Mouse (Mus musculus) CD4-positive, CD25-positive, alpha-beta regulatory T cell, adult 2 months (primary cell): Measurements from ENCODE around the gene Trio.
A peak's percentile ranks its signal among the peaks of the same experiment; 100 is the strongest.

Source experiments
- DNase-seq: peaks from one replicate; pipeline ENCODE4 v3.0.0-alpha.2; 2012; ENCODE audit warnings: low read depth, low spot score

Trio gene

DNA sequence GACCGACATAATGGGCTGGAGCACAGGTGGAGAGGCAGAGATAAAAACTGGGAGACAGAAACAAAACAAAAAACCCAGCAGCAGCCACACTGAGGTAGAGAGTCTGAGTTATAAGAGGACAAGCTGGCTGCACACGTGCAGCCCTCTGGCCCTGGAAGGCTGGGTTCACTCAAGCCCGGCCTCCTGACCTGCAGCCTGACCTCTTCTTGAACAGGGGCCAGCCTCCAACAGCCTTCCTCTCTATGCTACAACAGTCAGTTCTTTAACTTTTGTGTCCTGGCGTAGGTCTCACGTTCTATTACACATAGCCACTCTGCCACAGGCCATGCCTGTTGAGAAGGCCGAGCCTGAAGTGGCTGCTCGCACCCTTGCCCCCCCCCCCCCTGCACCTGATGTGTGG, 147.8 kb downstream of the Trio start:
- DNase-seq = no peak

DNA sequence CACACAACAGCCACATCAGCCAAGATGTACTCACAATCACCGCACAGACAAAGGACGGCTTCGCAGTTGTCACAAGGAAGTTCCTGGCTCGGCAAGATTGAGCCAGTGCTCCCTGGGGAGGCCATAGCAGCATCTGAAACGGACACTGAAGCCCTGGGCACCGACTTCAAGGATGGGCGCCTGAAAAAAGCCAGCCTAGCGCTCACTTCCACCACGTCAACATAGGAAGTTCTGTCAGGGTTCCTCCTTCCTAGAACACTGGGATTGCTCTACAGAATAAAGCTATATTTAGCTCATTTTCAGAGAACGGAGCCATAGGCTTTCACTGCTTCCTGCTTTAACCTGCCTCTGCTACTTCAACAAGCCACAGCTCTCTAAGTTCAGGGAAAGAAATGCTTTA, 149.3 kb downstream of the Trio start:
- DNase-seq = no peak

DNA sequence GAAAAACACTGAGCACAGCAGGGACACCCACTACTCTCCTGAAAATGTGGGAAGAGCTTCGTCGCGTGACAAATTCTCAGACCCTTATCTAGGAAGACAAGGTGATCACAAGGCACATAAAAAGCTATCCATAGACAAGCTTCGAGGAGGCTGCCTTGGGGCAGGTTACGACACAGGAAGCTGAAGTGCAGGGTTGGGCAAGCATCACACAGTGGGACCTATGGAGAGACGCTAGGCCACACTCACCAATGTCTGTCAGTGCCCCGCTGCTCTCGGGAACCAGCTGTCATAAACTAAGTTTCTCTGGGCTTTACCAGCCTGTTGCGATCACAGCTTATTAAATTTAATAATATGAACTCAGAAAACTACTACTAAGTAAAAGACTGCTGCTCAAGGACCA, 149.9 kb downstream of the Trio start:
- no peak for DNase-seq

DNA sequence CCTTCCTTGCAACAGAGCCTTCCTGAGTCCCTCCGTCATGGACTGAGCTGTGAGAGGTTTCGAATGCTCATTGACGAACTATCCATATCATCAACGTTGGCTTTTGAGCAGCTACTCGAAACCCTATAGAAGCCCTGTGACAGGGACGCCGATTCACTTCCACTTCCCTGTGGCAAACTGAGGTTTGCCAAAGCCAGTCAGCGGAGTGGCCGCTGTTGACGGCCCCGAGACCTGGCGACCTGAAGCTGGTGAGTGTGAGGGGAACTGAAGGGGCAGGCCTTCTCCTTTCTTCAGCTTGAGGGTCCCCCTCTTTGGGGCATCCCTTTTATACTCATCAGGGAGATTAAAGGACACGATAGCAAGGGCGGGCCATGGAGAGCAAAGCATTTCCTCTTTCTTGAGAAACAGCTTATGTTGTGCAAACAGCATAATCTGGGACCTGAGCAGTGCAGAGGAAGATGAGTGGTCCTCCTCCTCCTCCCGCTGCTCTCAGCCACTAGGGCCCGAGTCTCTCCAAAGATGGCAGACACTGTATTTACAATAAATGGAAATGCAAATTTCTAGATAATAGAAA, 151.8 kb downstream of the Trio start:
- no peak for DNase-seq

DNA sequence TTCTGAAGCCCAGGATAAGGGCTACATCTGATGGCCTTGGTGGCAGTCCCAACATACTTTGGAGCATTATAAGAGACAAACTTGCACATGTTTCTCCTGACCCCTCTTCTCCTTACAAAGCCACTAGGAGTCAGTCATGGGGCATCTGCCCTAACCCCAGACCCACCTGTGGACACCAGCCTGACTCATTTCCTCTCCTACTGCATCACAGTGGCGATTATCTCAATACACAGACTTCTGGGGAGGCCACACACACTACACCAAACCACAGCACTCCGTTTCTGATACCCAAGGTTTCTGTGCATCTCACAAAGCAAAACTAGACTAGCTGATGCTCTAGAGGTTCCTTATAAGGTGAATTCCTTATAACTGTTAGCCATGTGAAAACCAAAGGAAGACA, 153.4 kb downstream of the Trio start:
- no peak for DNase-seq

DNA sequence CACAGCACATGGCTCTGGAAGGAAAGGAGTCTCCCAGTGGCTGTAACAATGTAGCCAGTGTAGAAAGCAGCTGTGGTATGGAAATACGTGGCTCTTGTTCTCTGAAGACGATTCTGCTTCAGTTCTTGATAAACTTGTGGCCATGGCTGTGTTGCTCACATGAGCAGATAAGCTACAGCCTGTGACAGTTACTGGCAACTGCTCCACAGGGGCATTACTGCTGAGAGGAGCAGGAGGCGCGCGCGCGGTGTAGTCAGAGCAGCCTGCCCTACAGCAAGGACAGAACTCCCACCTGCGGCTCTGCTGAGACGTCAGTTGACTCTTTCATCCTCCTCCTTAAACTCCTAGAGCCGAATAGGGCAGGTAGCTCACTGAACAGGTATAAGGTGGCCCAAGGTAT, 153.9 kb downstream of the Trio start:
- no peak for DNase-seq

DNA sequence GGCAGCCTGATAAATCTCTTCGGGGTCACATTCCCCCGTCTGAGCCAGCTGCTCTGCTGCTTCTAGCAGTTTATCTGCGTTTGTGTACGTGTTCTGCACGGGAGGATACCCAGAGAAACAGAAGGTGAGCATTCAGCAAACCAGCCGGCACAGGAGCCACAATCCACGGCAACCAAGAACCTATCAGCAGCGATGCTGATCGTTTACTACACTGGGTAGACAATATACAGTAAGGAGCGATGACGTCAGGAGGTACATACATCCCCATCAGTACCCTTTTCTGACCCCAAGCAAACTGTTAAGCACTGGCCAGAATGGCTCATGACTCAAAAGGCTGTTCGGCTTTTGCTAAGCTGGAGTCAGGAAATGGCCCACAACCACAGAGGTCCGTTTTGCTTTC, 154.4 kb downstream of the Trio start:
- no peak for DNase-seq

DNA sequence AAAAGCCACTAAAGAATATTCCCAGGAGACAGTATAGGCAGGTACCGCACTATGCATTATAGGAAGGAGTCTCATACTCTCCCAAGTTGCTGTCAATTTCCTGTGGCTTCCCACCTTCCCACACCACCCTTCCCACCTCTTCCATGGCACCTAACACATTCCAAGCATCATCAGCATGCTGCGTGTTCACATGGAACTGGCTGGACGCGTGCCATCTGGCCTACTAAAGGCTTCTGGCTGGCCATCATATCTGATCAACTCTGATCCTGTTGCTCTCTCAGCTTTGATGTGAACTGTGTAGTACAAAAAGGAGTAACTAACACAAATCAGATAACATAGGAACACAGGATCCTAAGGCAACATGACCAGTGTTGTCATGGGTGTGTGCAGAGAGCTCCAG, 156.6 kb downstream of the Trio start:
- no peak for DNase-seq

DNA sequence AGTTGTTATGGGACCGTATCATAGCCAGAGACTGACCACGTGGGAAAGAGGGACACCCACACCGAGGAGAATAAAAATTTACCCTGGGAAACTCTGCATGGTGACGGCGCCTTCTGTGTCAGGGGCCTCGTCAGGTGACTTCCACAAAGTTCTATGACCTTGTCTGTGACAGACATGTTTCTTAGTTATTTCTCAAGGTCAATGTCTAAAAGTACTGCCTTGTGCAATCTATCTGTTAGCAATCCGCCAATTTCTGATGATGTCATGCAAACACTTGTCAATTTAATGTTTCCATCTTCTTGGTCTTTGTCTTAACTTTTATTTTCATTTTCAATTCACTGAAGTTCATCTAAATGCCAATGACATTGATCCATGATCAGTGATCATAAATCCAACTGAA, 157.8 kb downstream of the Trio start:
- no peak for DNase-seq

DNA sequence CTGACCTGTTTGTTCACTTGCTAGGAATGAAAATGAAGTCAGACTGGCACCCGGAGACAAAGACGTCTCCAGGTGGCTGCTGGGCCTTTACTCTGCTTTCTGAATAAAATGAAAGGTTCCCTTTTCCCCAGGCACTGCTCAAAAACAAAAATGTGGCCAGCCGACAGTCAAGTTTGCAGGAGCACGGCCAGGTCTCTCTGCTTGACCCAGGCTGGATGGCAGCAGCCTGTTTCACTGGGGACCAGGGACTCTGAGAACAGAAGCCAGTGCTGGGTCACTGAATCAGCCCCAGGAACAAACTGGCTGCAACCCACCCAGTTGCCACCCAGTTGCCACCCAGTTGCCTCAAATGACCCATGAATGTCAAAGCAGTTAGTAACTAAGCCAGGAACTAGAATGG, 159.2 kb downstream of the Trio start:
- DNase-seq = no peak

DNA sequence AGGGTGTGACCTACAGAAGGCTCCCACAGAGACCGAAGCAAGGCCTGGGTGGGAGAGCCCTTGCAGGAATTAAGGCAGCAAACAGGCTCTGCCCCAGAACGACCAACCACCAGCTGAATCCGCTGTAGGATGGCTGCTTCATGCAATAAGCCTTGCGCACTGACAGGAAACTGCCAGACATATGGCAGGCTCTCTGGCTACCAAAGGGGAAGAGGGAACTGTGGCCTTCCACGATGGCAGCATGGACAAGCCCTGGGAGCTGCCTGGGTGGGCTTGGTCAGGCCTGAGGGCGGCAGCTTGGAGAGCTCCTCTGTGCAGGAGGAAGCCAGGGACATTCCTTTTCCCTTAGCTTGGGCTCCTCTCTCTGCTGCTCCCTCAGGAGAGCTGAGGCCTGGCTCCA, 159.6 kb downstream of the Trio start:
- no peak for DNase-seq

DNA sequence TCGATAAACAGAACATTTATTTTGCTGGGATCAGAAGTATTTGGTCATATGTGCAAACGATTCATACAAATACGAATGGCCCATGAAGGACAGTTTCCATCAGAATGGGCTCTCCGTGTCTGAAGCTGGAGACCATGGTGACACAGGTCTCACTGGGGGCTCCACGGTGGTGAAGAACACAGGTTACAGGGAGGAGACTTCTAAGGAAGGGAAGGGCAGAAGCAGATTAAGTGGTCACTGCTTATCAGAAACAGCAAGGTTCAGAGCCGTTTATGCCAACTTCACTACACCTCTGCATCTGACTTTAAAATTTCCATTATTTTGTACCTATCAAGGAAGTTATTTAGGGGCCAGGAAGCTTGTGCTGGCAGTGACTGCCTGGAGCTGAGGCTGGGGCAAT, 161.3 kb downstream of the Trio start:
- no peak for DNase-seq

DNA sequence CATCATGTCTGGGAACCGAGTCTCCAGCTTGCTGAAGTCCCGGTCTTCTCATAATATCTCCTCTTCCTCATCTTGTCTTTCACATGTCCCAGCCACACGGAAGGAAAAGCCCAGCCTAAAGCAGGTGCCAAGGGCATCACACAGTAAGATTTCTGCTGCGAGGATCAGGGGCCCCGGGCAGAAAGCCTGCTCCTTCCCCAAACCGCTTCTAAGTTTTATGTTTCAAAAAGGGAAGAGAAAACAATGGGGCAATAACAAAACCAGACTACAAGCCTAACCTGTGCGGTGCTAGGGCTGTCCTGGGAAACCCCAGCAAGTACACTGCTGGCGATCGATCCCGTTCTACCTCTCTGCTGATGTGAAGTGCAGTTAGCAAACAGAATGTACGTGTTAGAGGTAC, 162.7 kb downstream of the Trio start:
- DNase-seq = no peak

DNA sequence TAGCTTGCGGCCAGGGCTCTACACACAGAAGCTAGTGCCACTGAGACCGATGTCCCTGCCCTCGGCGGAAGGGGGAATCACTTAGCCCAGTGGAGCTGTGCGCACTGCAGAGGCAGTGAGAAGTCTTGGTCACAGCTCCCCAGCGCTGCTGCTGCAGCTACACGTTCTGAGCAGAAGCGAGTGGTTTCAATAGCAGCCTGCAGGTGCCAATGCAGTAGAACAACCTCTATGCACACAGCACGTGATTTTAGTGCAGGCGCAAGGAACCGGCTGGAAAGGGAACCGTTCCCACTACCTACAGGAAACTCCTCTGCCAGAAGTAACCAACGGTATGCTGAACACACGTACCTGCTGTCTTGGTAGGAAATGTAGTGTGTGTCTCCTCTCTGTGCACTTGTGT, 165.2 kb downstream of the Trio start:
- DNase-seq = no peak

DNA sequence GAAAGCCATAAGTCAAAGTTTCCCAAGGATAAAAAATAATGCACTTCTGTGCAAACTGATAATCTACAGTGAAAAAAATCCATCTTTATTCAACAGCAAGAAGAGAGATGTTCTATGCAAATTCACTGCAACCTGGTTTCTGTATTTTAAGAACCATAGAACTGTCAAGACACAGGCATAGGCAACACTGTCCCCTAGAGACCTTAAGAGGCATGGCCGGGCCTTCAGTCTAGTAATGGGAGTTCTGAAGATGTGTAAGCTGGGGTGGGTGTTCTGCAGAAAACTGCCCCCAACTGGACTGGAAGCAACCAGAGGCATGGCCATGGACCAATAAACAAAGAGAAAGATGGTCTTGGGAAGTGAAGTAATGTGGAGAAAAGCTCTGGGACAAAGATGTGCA, 166.1 kb downstream of the Trio start:
- peak; percentile 41 for DNase-seq

DNA sequence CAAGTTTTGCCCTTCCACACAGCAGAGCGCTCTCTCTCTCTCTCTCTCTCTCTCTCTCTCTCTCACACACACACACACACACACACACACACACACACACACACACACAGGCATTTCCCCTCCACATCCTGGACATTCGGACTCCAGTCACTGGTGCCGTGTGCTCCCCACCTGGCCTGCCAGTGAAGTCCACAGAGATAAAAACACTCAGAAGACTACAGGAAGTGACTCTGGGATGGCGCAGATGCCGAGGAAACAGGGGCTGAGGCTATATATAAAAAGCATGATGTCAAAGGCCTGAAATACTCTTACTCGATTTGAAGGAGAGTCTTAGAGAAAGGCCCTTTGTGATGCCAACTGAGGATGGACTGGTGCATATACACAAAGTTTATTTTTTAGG, 166.5 kb downstream of the Trio start:
- DNase-seq = peak; percentile 29

DNA sequence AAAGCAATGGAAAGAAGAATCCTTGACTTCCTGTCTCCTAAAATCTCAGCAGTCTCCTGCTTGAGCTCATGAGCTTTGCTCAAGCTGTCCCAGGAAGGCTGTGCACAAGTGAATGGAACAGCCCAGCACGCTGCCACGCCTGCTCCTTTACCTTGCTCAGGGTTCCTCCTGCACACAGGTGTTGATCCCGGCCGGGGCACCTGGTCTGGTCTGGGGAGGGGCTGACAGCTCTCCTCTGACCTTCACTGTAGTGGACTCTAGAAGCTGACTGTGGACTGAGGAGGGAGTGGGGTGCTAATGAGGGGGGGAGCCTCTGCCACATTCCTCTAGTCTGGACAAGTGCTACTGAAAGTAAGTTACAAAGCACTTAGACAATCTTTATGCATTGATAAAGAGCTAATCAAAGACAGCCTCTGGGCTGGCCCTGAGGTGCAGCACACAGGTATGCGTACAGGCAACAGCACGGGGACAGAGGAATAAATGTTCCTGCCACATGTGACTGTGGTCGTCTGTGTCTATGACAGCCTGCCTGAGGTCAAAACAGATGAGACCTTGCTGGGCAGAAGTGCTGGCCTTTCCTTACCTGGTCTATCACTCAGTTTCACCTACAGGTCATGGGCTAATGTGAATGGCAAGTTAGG, 167.3 kb downstream of the Trio start:
- DNase-seq = no peak

DNA sequence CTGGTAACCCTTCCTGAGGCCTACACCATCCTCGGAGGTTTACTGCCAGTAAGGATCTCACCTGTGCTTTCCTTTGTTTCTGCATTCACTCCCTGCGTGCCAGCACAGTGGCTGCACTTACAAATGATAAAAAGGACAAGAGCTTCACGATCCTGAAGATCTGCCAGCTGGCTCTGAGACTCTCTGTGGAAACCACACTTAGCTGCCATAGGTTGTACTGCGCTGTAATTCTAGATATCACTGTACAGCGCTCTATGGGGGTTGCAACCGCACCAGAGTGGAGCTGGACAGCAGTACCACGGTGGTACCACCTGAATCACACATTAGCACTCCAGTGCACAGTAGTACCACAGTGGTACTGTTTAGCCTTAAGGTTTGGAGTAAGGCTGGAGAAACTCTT, 168.4 kb downstream of the Trio start:
- DNase-seq = no peak

DNA sequence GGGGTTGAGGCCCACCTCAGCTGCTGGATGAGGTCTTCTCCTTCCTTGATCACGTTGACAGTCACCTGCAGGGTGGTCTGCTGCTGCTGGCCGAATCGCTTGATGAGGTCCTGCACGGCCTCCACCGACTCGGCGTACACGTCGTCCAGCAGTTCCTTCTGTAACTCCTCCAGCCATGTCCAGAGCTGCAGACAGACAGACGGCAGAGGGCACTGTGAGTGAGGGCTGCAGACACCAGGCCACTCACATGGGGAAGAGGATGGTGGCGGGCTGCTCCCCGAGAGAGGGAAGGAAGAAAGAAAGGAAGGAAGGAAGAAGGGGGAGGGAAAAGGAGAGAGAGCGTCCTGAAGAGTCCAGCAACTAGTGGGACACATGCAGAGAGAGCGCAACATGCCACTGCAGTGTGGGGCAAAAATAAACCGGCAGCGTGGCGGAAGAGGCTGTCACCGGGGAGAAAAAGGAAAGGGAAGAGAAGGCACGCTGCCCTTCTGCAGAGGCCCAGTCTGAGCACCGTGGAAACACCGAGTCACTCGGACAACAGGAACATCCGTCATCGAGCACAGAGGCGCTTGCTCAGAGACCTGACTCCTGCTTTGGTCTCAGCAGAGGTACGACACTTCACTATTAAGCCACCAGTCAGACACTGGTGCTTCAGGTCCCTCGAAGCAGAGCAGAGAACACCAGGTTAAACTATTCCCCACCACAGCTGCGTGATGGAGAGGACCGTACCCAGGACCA, 169.4 kb downstream of the Trio start:
- peak; percentile 59 for DNase-seq

DNA sequence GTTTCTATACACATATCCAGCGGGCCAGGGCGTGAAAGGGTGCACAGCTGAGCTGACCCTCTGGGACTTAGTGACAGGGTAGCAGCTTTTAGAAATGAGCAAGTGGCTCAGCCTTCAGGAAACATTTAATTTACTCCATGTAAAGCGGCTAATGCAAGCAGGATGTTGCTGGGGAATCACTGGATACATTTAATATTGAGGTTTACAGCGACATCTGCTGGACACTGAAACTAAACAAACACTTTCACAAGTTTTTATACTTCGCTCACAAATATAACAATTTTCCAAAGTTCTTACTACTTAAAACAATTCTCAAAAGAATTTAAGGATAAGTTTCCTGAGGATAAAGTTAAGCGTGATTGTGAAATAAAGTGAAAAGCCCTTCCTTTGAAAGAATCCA, 174.3 kb downstream of the Trio start:
- DNase-seq = peak; percentile 70

DNA sequence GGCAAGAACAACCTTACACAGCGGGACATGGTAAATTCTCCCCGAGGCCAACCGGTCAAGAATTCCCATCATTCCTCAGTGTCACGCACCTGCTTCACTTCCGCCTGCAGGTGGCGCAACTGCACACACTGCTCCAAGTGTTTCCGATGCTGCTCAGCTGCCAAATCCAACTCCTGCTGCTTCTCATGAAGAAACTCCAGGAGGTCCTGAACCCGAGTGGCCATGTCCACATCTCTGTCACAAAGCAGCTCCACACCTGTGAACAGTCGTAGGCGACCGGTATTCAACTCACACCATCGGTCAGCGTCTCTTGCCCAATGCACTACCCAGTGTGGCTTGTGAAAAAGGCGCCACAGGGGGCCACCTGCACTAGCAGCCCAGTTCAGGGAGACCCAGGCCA, 174.7 kb downstream of the Trio start:
- DNase-seq = peak; percentile 54

DNA sequence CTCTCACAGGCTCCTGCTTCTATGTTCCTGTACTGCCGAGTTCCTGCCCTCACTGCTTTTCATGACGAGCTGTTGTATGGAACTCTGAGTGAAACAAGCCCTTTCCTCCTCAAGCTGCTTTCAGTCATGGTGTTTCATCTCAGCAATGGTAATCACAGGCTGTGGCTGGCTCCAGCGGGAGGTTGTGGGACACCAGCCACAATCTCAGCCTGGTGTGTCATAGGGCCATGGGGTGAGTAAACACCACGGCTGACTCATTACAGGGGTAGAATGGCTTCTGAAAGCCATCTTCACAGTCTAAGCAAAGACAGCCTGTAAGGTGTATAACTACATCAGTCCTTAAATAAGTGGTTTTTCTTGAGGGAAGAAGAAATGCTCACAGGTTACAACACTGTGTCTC, 175.7 kb downstream of the Trio start:
- DNase-seq = no peak

DNA sequence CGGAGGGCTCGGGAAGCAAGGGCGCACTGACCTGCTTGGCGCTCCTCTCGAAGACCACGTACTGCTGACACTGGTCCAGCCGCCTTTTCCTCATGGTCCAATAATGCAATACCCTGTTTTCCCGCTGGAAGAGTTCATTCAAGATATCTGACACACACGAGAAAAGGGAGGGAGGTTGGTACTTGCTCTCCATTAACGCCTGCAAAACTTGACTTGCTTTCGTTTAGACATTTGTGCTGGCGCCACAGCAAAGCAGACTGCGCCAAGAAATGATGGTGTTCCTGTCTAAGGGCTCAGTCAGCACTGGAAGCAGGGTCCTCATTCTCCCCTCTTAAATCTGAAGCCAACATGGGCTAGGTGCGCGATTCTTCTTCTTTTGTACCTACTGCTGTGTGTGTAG, 184.0 kb downstream of the Trio start:
- no peak for DNase-seq
